Mouse (Mus musculus) hindbrain, embryonic 10.5 days (tissue): ENCODE results near the gene Peli2. TPM values are rescaled to one million over a fixed set of nuclear protein-coding genes. Genes with fewer than 3 reads are reported as not detected.
"Not testable (repeated sequence)": the region's sequence is repeated elsewhere in the genome, so short reads cannot be mapped to it uniquely, and the experiment has no call there.

ENCODE experiments used
- DNase-seq: peaks from one replicate; pipeline ENCODE4 v3.0.0-alpha.2; 2017; ENCODE audit warnings: low spot score
- H3K27ac ChIP-seq: fragments of 300-500 bp; sonication (generic); 2 replicates; pipeline ENCODE4 v1.5.1; 2016; ENCODE audit warnings: mild to moderate bottlenecking, moderate library complexity
- H3K27me3 ChIP-seq: fragments of 300-500 bp; sonication (generic); 2 replicates; pipeline ENCODE4 v1.6.1; 2016; ENCODE audit warnings: mild to moderate bottlenecking; ENCODE audit not compliant: poor library complexity, insufficient read depth, severe bottlenecking
- H3K36me3 ChIP-seq: fragments of 300-500 bp; sonication (generic); 2 replicates; pipeline ENCODE4 v1.6.1; 2016; ENCODE audit warnings: mild to moderate bottlenecking, moderate library complexity
- H3K4me1 ChIP-seq: fragments of 300-500 bp; sonication (generic); replicated peaks from 2 replicates; pipeline ENCODE4 v1.6.1; 2016; ENCODE audit warnings: mild to moderate bottlenecking
- H3K4me3 ChIP-seq: fragments of 300-500 bp; sonication (generic); 2 replicates; pipeline ENCODE4 v1.5.1; 2016; ENCODE audit warnings: mild to moderate bottlenecking, moderate library complexity
- H3K9me3 ChIP-seq: fragments of 300-500 bp; sonication (generic); 2 replicates; pipeline ENCODE4 v1.6.1; 2016; ENCODE audit warnings: mild to moderate bottlenecking, moderate library complexity
- WGBS: fragments of 180-500 bp; shearing (Covaris S2); methylation state at CpG from one replicate; pipeline ENCODE4 v1.1.7; 2016; 5-methylcytosine and 5-hydroxymethylcytosine counted together
- polyA plus RNA-seq: library from polyadenylated mRNA; unstranded; fragments of >200 nt; fragmentation: Nextera tagmentation; extraction: Ambion mirVana; gene quantifications from 2 replicates; pipeline ENCODE4 v1.2.1, GENCODE M21; 2016

Gene Peli2
- 16.0 and 16.9 TPM in 2 replicates for polyA plus RNA-seq

- peaks cover 70% of the 10 kb centered on the region for H3K4me1 ChIP-seq
- H3K27me3 ChIP-seq, result no peaks in the 10 kb centered on the region; the same call in 1 of the 2 replicates
- no peaks in the 10 kb centered on the region for H3K36me3 ChIP-seq
- DNase-seq, result peak; percentile 81
- H3K27ac ChIP-seq, result peak within 1 kb of the TSS; percentile 98
- H3K4me3 ChIP-seq, result peak within 1 kb of the TSS; percentile 76
- H3K9me3 ChIP-seq, result no peaks in the 10 kb centered on the region
- under 1% methylated on average over 117 of the region's 117 CpGs for WGBS
These were observed at the start of gene Peli2 for GRCm38 (mm10) chr14:48120752-48121528. Gene Peli2 (plus strand): TSS chr14:48120823.

GRCm38 (mm10) chr14:48072104-48072503 is 48.5 kb upstream of the Peli2 start:
- H3K27me3 ChIP-seq, result no peaks in the 10 kb centered on the region
- peaks cover 28% of the 10 kb centered on the region for H3K4me1 ChIP-seq
- H3K9me3 ChIP-seq, result no peaks in the 10 kb centered on the region
- no peak for DNase-seq
- H3K27ac ChIP-seq, result peak overlapping the region; percentile 93; the same call in 1 of the 2 replicates
- no peaks in the 10 kb centered on the region for H3K36me3 ChIP-seq
- 69% methylated on average over 4 of the region's 4 CpGs for WGBS
- no peak overlapping the region for H3K4me3 ChIP-seq

GRCm38 (mm10) chr14:48073247-48074161 is 47.1 kb upstream of the Peli2 start:
- WGBS, result 20% methylated on average over 24 of the region's 24 CpGs
- peak overlapping the region; percentile 20; the same call in 1 of the 2 replicates for H3K4me3 ChIP-seq
- peaks cover 34% of the 10 kb centered on the region for H3K4me1 ChIP-seq
- H3K27me3 ChIP-seq, result no peaks in the 10 kb centered on the region
- no peaks in the 10 kb centered on the region for H3K9me3 ChIP-seq
- no peaks in the 10 kb centered on the region for H3K36me3 ChIP-seq
- H3K27ac ChIP-seq, result peak overlapping the region; percentile 93
- peak; percentile 92 for DNase-seq

GRCm38 (mm10) chr14:48079574-48079973 is 41.0 kb upstream of the Peli2 start:
- H3K4me3 ChIP-seq, H3K27me3 ChIP-seq, DNase-seq, H3K9me3 ChIP-seq, H3K36me3 ChIP-seq, H3K27ac ChIP-seq: not testable (repeated sequence)
- 94% methylated on average over 17 of the region's 17 CpGs for WGBS
- peaks cover 13% of the 10 kb centered on the region; the same call in 1 of the 2 replicates for H3K4me1 ChIP-seq

- no peak for DNase-seq
- no peaks in the 10 kb centered on the region for H3K9me3 ChIP-seq
- H3K27me3 ChIP-seq, result no peaks in the 10 kb centered on the region
- no peaks in the 10 kb centered on the region for H3K36me3 ChIP-seq
- H3K27ac ChIP-seq, result 0 out of 2 replicates have a peak overlapping the region, but pooled peaks have one; percentile 5
- 44% methylated on average over 14 of the region's 14 CpGs for WGBS
- no peak overlapping the region for H3K4me3 ChIP-seq
- H3K4me1 ChIP-seq, result peaks cover 18% of the 10 kb centered on the region
These were observed 36.5 kb upstream of the Peli2 start for GRCm38 (mm10) chr14:48083836-48084812.

- peak; percentile 28 for DNase-seq
- Histone ChIP-seq H3K4me1 (peaks cover 25% of the 10 kb centered on the region), H3K36me3 (no peaks in the 10 kb centered on the region), H3K27ac (peak overlapping the region; percentile 81), H3K9me3 (no peaks in the 10 kb centered on the region), H3K27me3 (no peaks in the 10 kb centered on the region), H3K4me3 (no peak overlapping the region)
- 47% methylated on average over 7 of the region's 7 CpGs for WGBS
These were observed 33.8 kb upstream of the Peli2 start for GRCm38 (mm10) chr14:48086682-48087297.

- H3K4me3 ChIP-seq, result no peak overlapping the region
- H3K4me1 ChIP-seq, result peaks cover 26% of the 10 kb centered on the region
- H3K9me3 ChIP-seq, result no peaks in the 10 kb centered on the region
- peak; percentile 33 for DNase-seq
- H3K27me3 ChIP-seq, result no peaks in the 10 kb centered on the region
- H3K36me3 ChIP-seq, result no peaks in the 10 kb centered on the region
- 70% methylated on average over 8 of the region's 8 CpGs for WGBS
- peak overlapping the region; percentile 81; the same call in 1 of the 2 replicates for H3K27ac ChIP-seq
These were observed 33.3 kb upstream of the Peli2 start for GRCm38 (mm10) chr14:48087298-48087830.

GRCm38 (mm10) chr14:48090465-48090864 is 30.2 kb upstream of the Peli2 start:
- no peak for DNase-seq
- no peaks in the 10 kb centered on the region for H3K36me3 ChIP-seq
- 74% methylated on average over 4 of the region's 4 CpGs for WGBS

GRCm38 (mm10) chr14:48091160-48091559 is 29.5 kb upstream of the Peli2 start:
- 86% methylated on average over 8 of the region's 8 CpGs for WGBS
- H3K4me3 ChIP-seq, result no peak overlapping the region
- H3K9me3 ChIP-seq, result no peaks in the 10 kb centered on the region
- H3K4me1 ChIP-seq, result peaks cover 22% of the 10 kb centered on the region
- H3K27ac ChIP-seq, result no peak overlapping the region
- no peaks in the 10 kb centered on the region for H3K36me3 ChIP-seq
- no peaks in the 10 kb centered on the region for H3K27me3 ChIP-seq
- no peak for DNase-seq

More at GRCm38 (mm10) chr14:48090465-48090864, 30.2 kb upstream of the Peli2 start:
- no peaks in the 10 kb centered on the region for H3K9me3 ChIP-seq
- H3K4me3 ChIP-seq, result no peak overlapping the region
- H3K4me1 ChIP-seq, result peaks cover 22% of the 10 kb centered on the region
- H3K27ac ChIP-seq, result peak overlapping the region; percentile 36; the same call in 1 of the 2 replicates
- no peaks in the 10 kb centered on the region for H3K27me3 ChIP-seq

- 38% methylated on average over 6 of the region's 6 CpGs for WGBS
These were observed 22.4 kb upstream of the Peli2 start for GRCm38 (mm10) chr14:48098253-48098652.

GRCm38 (mm10) chr14:48099354-48099753 is 21.3 kb upstream of the Peli2 start:
- no peak overlapping the region for H3K4me3 ChIP-seq
- no peaks in the 10 kb centered on the region for H3K36me3 ChIP-seq
- H3K27ac ChIP-seq, result no peak overlapping the region
- H3K4me1 ChIP-seq, result peaks cover 10% of the 10 kb centered on the region
- no peak for DNase-seq
- no peaks in the 10 kb centered on the region for H3K9me3 ChIP-seq
- no peaks in the 10 kb centered on the region for H3K27me3 ChIP-seq
- WGBS, result 48% methylated on average over 1 of the region's 1 CpGs

More at GRCm38 (mm10) chr14:48098253-48098652, 22.4 kb upstream of the Peli2 start:
- H3K9me3 ChIP-seq, result no peaks in the 10 kb centered on the region
- DNase-seq, result no peak
- no peak overlapping the region for H3K27ac ChIP-seq
- H3K27me3 ChIP-seq, result no peaks in the 10 kb centered on the region
- peaks cover 10% of the 10 kb centered on the region for H3K4me1 ChIP-seq
- no peak overlapping the region for H3K4me3 ChIP-seq
- H3K36me3 ChIP-seq, result no peaks in the 10 kb centered on the region
